Mouse (Mus musculus): ENCODE measurements around the gene Cdkn1a. TPM values are rescaled to one million over a fixed set of nuclear protein-coding genes. Genes with fewer than 3 reads are reported as not detected.
"Not testable (repeated sequence)": the region's sequence is repeated elsewhere in the genome, so short reads cannot be mapped to it uniquely, and the experiment has no call there.

The Cdkn1a gene
- 74.9 and 88.3 TPM in 2 replicates for polyA plus RNA-seq (2015; fragmentation: Nextera tagmentation; extraction: Ambion mirVana)

DNA sequence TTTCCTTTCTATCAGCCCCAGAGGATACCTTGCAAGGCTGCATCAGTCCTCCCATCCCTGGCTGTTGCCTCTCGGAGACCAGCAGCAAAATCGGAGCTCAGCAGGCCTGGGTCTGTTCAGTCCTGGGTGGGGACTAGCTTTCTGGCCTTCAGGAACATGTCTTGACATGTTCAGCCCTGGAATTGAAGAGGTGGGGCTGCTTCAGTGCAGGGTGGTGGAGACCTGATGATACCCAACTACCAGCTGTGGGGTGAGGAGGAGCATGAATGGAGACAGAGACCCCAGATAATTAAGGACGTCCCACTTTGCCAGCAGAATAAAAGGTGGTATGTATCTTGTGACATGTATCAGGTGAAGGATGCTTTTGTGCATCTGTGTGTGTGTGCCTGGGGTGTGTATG lies at the start of gene Cdkn1a:
Gene Cdkn1a (plus strand): TSS at position 201 of the 400 bp plus-strand sequence.
- TF ChIP-seq CTCF (IDR thresholded peaks at IDR 0.05; ENCODE audit: low read depth), result no peak
- Histone ChIP-seq H3K4me3 (ENCODE audit: low read depth, low read length) (no peak within 1 kb of the TSS), H3K36me3 (ENCODE audit: control insufficient read depth, insufficient read depth) (no peaks in the 10 kb centered on the region), H3K4me1 (replicated peaks; ENCODE audit: control insufficient read depth, insufficient read depth, low read length) (no peaks in the 10 kb centered on the region), H3K9me3 (ENCODE audit: control insufficient read depth) (no peaks in the 10 kb centered on the region), H3K4me2 (replicated peaks; ENCODE audit: low read depth) (no peak within 1 kb of the TSS), H3K9ac (ENCODE audit: low read depth, low read length) (no peak within 1 kb of the TSS), H3K27me3 (replicated peaks; ENCODE audit: control insufficient read depth, insufficient read depth, low read length) (no peaks in the 10 kb centered on the region), H3K27ac (ENCODE audit: low read depth, low read length) (no peak within 1 kb of the TSS)
- no peak for ATAC-seq
- WGBS, result 68% methylated on average over 3 of the region's 3 CpGs

DNA sequence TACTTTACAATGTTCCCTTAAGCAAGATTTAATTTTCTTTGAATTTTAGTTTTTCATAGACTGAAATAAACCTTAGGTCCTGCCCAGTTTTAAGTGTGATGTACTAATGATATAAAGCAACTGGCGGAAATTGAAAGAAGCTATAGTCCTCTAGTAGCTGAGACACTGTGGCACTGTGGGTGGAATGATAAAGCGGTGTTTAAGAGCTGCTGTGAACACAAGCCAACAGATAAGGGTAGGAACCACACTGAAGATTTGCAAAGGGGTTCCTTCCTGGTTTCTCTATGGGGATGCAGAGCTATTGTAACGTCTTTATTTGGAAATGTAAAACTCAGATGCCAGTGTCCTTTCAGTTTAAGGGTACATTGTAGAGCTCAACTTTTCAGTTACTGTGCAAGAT lies 49.1 kb upstream of the Cdkn1a start:
- not testable (repeated sequence) for ATAC-seq; H3K4me1 ChIP-seq (replicated peaks; ENCODE audit: control insufficient read depth, insufficient read depth, low read length); H3K9ac ChIP-seq (ENCODE audit: low read depth, low read length); H3K9me3 ChIP-seq (ENCODE audit: control insufficient read depth); H3K4me3 ChIP-seq (ENCODE audit: low read depth, low read length); H3K27ac ChIP-seq (ENCODE audit: low read depth, low read length); H3K4me2 ChIP-seq (replicated peaks; ENCODE audit: low read depth); H3K27me3 ChIP-seq (replicated peaks; ENCODE audit: control insufficient read depth, insufficient read depth, low read length)
- H3K36me3 ChIP-seq (ENCODE audit: control insufficient read depth, insufficient read depth), result peaks cover 82% of the 10 kb centered on the region
- WGBS, result 57% methylated on average over 3 of the region's 3 CpGs

DNA sequence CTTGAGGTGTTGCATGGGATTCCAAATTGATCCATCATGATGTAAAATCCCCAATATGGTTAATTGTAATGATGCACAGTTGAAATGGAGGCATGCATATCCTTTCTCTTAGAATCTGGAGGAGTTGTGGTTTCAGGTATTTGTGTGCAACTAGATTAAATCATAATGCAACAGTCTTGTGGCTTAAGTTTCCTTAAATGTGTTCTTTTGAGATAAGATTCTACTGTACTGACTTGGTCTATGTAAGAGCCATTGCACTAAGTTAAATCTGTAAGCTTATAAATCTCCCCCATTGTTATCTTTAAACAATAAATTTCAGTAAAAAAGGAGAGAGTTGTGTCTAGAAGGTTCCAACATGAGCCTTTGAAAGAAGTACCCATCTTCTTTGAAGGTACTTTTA lies 48.2 kb upstream of the Cdkn1a start:
- Histone ChIP-seq H3K9me3 (ENCODE audit: control insufficient read depth) (no peaks in the 10 kb centered on the region), H3K36me3 (ENCODE audit: control insufficient read depth, insufficient read depth) (peaks cover 75% of the 10 kb centered on the region), H3K4me2 (replicated peaks; ENCODE audit: low read depth) (no peak overlapping the region), H3K27me3 (replicated peaks; ENCODE audit: control insufficient read depth, insufficient read depth, low read length) (no peaks in the 10 kb centered on the region), H3K27ac (ENCODE audit: low read depth, low read length) (no peak overlapping the region), H3K4me3 (ENCODE audit: low read depth, low read length) (no peak overlapping the region), H3K9ac (ENCODE audit: low read depth, low read length) (no peak overlapping the region), H3K4me1 (replicated peaks; ENCODE audit: control insufficient read depth, insufficient read depth, low read length) (no peaks in the 10 kb centered on the region)
- no peak for ATAC-seq
- TF ChIP-seq CTCF (IDR thresholded peaks at IDR 0.05; ENCODE audit: low read depth), result no peak

DNA sequence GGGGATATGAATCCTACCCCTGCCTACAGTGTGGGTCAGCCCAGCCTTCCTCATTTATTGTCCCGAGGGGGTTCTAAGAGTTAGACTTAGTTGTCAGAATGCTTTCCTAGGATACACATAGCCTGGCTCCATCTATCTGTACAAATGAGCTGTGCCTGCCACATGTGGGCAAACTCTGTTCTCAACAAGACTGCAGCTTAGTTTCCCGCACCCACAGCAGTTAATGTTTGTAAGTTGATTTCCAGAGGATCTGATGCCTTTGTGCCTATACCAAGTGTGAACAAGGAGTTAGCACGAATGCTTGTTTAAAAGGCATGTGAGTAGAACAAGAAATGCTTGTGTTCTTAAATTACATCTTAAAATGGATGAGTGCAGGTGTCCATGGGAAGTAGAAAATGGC lies 47.2 kb upstream of the Cdkn1a start:
- 81% methylated on average over 3 of the region's 3 CpGs for WGBS
- ATAC-seq, result no peak
- H3K9ac ChIP-seq (ENCODE audit: low read depth, low read length), result no peak overlapping the region
- H3K4me1 ChIP-seq (replicated peaks; ENCODE audit: control insufficient read depth, insufficient read depth, low read length), result no peaks in the 10 kb centered on the region
- H3K36me3 ChIP-seq (ENCODE audit: control insufficient read depth, insufficient read depth), result peaks cover 69% of the 10 kb centered on the region
- H3K27ac ChIP-seq (ENCODE audit: low read depth, low read length), result no peak overlapping the region
- TF ChIP-seq CTCF (IDR thresholded peaks at IDR 0.05; ENCODE audit: low read depth), result no peak
- H3K27me3 ChIP-seq (replicated peaks; ENCODE audit: control insufficient read depth, insufficient read depth, low read length), result no peaks in the 10 kb centered on the region
- no peak overlapping the region for H3K4me2 ChIP-seq (replicated peaks; ENCODE audit: low read depth)
- H3K9me3 ChIP-seq (ENCODE audit: control insufficient read depth), result no peaks in the 10 kb centered on the region
- no peak overlapping the region for H3K4me3 ChIP-seq (ENCODE audit: low read depth, low read length)

DNA sequence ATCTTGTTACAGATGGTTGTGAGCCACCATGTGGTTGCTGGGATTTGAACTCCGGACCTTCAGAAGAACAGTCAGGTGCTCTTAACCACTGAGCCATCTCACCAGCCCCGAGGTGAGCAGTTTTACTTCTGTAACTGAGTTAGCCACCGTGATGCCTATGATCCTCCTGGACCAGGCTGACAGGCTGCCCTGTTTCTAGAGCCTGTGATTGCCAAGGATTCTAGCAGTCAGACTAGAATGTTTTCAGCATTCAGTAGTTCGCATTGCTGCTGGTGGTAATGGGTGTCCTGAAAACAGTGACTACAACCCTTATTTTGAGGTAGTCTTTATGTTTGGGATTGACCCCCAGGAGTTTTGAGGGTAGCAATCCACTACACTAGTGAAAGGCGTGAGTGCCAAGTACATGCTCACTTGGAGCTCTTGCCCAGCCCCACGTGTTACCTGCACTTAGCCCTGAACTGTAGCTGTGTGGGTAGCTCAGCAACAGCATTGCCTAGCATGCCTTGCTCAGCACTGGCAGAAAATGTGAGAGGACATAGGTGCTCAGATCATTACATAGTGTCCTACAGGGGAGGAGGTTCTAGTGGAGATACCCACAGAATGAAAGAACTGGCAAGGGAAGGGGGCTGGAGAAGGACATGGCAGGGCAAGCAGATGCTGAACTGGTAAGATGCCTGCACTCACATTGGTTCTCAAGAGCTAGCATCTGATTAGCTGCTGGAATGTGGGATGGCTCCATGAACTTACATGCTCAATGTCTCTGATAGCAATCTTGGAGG lies 46.4 kb upstream of the Cdkn1a start:
- no peak for TF ChIP-seq CTCF (IDR thresholded peaks at IDR 0.05; ENCODE audit: low read depth)
- Histone ChIP-seq H3K9ac (ENCODE audit: low read depth, low read length) (no peak overlapping the region), H3K9me3 (ENCODE audit: control insufficient read depth) (no peaks in the 10 kb centered on the region), H3K36me3 (ENCODE audit: control insufficient read depth, insufficient read depth) (peaks cover 62% of the 10 kb centered on the region), H3K4me1 (replicated peaks; ENCODE audit: control insufficient read depth, insufficient read depth, low read length) (no peaks in the 10 kb centered on the region), H3K4me3 (ENCODE audit: low read depth, low read length) (no peak overlapping the region), H3K4me2 (replicated peaks; ENCODE audit: low read depth) (no peak overlapping the region), H3K27me3 (replicated peaks; ENCODE audit: control insufficient read depth, insufficient read depth, low read length) (no peaks in the 10 kb centered on the region), H3K27ac (ENCODE audit: low read depth, low read length) (no peak overlapping the region)
- WGBS, result 78% methylated on average over 6 of the region's 6 CpGs
- ATAC-seq, result no peak

GRCm38 (mm10) chr17:29044925-29045319 lies 45.9 kb upstream of the Cdkn1a start:
- 44% methylated on average over 1 of the region's 1 CpGs for WGBS
- peak; percentile 89 for TF ChIP-seq CTCF (IDR thresholded peaks at IDR 0.05; ENCODE audit: low read depth)
- Histone ChIP-seq H3K4me3 (ENCODE audit: low read depth, low read length) (no peak overlapping the region), H3K4me2 (replicated peaks; ENCODE audit: low read depth) (no peak overlapping the region), H3K9me3 (ENCODE audit: control insufficient read depth) (no peaks in the 10 kb centered on the region), H3K36me3 (ENCODE audit: control insufficient read depth, insufficient read depth) (peaks cover 56% of the 10 kb centered on the region), H3K27ac (ENCODE audit: low read depth, low read length) (peak overlapping the region; percentile 57; the same call in 1 of the 2 replicates), H3K27me3 (replicated peaks; ENCODE audit: control insufficient read depth, insufficient read depth, low read length) (no peaks in the 10 kb centered on the region), H3K9ac (ENCODE audit: low read depth, low read length) (no peak overlapping the region), H3K4me1 (replicated peaks; ENCODE audit: control insufficient read depth, insufficient read depth, low read length) (no peaks in the 10 kb centered on the region)
- ATAC-seq, result no peak

Data from intestine, postnatal 0 days (tissue).